ENCODE assay signal across 8 mouse cellular contexts in the genomic region with DNA sequence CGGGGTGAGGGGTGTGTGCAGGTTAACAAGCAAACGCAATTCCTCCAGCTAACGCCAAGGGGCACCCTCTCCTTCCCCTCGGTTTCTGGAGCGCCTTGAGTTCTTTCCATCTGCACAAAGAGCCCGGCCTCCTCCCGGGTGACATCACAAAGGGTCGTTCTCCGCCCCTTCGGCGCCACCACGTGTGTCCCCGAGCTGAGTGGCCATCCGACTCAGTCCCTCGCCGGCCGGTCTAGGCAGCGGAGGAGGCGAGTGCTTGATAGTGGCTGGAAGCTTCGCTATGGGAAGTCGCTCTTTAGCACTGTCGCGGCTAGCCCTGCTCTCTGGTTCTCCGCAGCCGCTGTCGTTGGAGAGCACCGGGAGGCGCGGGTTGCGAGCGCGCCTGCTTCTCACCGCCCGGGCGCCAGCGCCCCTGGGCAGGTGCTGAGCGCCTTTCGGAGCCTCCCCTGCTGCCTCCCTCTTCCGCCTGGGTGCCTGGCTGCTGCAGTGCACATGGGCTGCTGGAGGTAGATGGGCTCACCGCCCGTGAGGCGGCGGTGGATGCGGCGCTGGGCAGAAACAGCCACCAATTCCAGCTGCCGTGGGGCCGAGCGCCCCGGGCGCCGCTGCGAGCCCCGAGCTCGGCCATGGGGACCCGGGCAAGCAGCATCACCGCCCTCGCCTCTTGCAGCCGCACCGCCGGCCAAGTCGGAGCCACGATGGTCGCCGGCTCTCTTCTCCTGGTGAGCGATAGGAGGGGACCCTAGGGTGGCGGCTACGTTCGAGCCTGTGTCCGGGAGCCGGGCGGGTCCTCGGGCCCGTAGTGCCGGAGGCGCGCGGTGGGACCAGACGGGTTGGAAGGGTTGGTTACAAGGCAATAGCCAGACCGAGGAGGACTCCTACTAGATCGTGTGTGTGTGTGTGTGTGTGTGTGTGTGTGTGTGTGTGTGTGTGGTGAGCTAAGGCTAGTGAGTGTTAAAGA. TPM values are rescaled to one million over a fixed set of nuclear protein-coding genes. Genes with fewer than 3 reads are reported as not detected.
DNase-seq lines count a peak whose midpoint lies in the region; ATAC-seq and TF ChIP-seq lines count a peak whose summit lies in the region.

Gene Tnfrsf21 (plus strand): TSS at position 185 of the 961 bp plus-strand sequence.

- H3K27ac ChIP-seq in lung, embryonic 15.5 days, result peak within 1 kb of the TSS; percentile 69
- H3K27ac ChIP-seq in olfactory bulb, adult 2 months (ENCODE audit: insufficient read depth, low read depth, low read length), result peak within 1 kb of the TSS; percentile 89

- H3K36me3 ChIP-seq in lung, embryonic 15.5 days, result no peaks in the 10 kb centered on the region

- peak; percentile 74 for TF ChIP-seq CTCF in olfactory bulb, adult 2 months (IDR thresholded peaks at IDR 0.05; ENCODE audit: insufficient read depth, low read depth, low read length)

- peak; percentile 90 for ATAC-seq in frontal cortex, adult (ENCODE audit: low TSS enrichment)
- peak; percentile 83 to 90 for ATAC-seq in hematopoietic stem cell, adult 5-6 weeks (replicated peaks in 1 of 2; ENCODE audit: insufficient read depth in 1 of 2, low FRiP score in 2 of 2, low TSS enrichment in 1 of 2, low read depth in 1 of 2, poor library complexity in 2 of 2, severe bottlenecking in 2 of 2)
- ATAC-seq in lung, embryonic 15.5 days (ENCODE audit: borderline replicate concordance, extremely low read depth, low FRiP score, low TSS enrichment), result peak; percentile 93

- peaks cover 10% of the 10 kb centered on the region for H3K4me1 ChIP-seq in lung, embryonic 15.5 days
- no peaks in the 10 kb centered on the region for H3K4me1 ChIP-seq in olfactory bulb, adult 2 months (ENCODE audit: control insufficient read depth, insufficient read depth, low read length)

- TF ChIP-seq POLR2A in olfactory bulb, adult 2 months (IDR thresholded peaks at IDR 0.05; ENCODE audit: insufficient read depth, low read depth, low read length), result peak; percentile 80

- peak within 1 kb of the TSS; percentile 96 for H3K4me2 ChIP-seq in lung, embryonic 15.5 days

- no peaks in the 10 kb centered on the region for H3K27me3 ChIP-seq in lung, embryonic 15.5 days

- H3K4me3 ChIP-seq in lung, embryonic 15.5 days, result peak within 1 kb of the TSS; percentile 73
- H3K4me3 ChIP-seq in olfactory bulb, adult 2 months (ENCODE audit: insufficient read depth, low read depth, low read length), result peak within 1 kb of the TSS; percentile 71

- DNase-seq in NIH3T3 (ENCODE audit: low read depth), result peak; percentile 91
- DNase-seq in cerebellum, adult 9-11 months, result peak; percentile 92
- peak; percentile 91 for DNase-seq in layer of hippocampus, adult 9-10 months (ENCODE audit: low spot score)
- peak; percentile 73 to 80 for DNase-seq in thymus, adult 18-20 months

- H3K9me3 ChIP-seq in lung, embryonic 15.5 days, result no peaks in the 10 kb centered on the region

- WGBS in lung, embryonic 15.5 days, result under 1% methylated on average over 76 of the region's 80 CpGs
- WGBS in olfactory bulb, adult 2 months, result under 1% methylated on average over 78 of the region's 80 CpGs

- H3K9ac ChIP-seq in lung, embryonic 15.5 days, result peak within 1 kb of the TSS; percentile 60

RNA-seq across cellular contexts. Expression of gene Tnfrsf21, which starts in this region (rescaled TPM):
- 53.9 and 56.3 TPM in 2 replicates for total RNA-seq in hematopoietic stem cell, adult 5-6 weeks (2017)
- polyA plus RNA-seq in lung, embryonic 15.5 days (2015; fragmentation: Nextera tagmentation; extraction: Ambion mirVana), result 41.9 and 44.2 TPM in 2 replicates
- polyA plus RNA-seq in olfactory bulb, adult 2 months (2012; ENCODE audit: insufficient read depth, insufficient read length, low replicate concordance, missing spikeins), result not detected in 2 replicates

Comparison
In these comparisons a context has a peak if more than half of its experiments do, and no peak if none do; other contexts are left out.
1. Peak in every context shown above with its lines: DNase-seq, ATAC-seq, H3K4me3 ChIP-seq and H3K27ac ChIP-seq.